Mouse (Mus musculus) myocyte (in vitro differentiated cells): Measurements from ENCODE around the gene Soga1. TPM values are rescaled to one million over a fixed set of nuclear protein-coding genes. Genes with fewer than 3 reads are reported as not detected.

Experiments used
- H3K27me3 ChIP-seq: one replicate; pipeline ENCODE4 v1.6.1; 2011; ENCODE audit not compliant: control insufficient read depth, insufficient read depth, insufficient read length
- H3K36me3 ChIP-seq: one replicate; pipeline ENCODE4 v1.6.1; 2011; ENCODE audit not compliant: control insufficient read depth, insufficient read depth
- H3K4me2 ChIP-seq: one replicate; pipeline ENCODE4 v1.6.1; 2011; ENCODE audit warnings: low read depth, control low read depth
- H3K4me3 ChIP-seq: one replicate; pipeline ENCODE4 v1.5.1; 2011; ENCODE audit warnings: mild to moderate bottlenecking, control low read depth, moderate library complexity
- H3K79me2 ChIP-seq: one replicate; pipeline ENCODE4 v1.6.1; 2011; ENCODE audit not compliant: control insufficient read depth, insufficient read depth
- H3ac ChIP-seq: one replicate; pipeline ENCODE4 v1.6.1; 2011; ENCODE audit not compliant: control insufficient read depth, insufficient read length
- CEBPB ChIP-seq: IDR thresholded peaks from 2 replicates; pipeline ENCODE4 v1.6.1; 2011; ENCODE audit warnings: mild to moderate bottlenecking, moderate library complexity; ENCODE audit not compliant: poor library complexity, insufficient read depth, severe bottlenecking
- E2F4 ChIP-seq: IDR thresholded peaks from one replicate; pipeline ENCODE4 v1.6.1; 2011; ENCODE audit warnings: mild to moderate bottlenecking, control low read depth, moderate library complexity; ENCODE audit not compliant: insufficient read depth
- MAX ChIP-seq: IDR thresholded peaks from one replicate; pipeline ENCODE4 v1.6.1; 2011; ENCODE audit warnings: low read depth, mild to moderate bottlenecking, control low read depth
- MYOD1 ChIP-seq, 3 experiments: IDR thresholded peaks; one replicate each; pipeline ENCODE4 v1.6.1; 2011; ENCODE audit warnings: control low read depth in 2 of 3, low read depth in 2 of 3, mild to moderate bottlenecking in 2 of 3, moderate library complexity in 1 of 3; ENCODE audit not compliant: insufficient read length in 2 of 3, control insufficient read depth in 1 of 3
- MYOG ChIP-seq, 3 experiments: IDR thresholded peaks; one replicate each; pipeline ENCODE4 v1.6.1; 2011; ENCODE audit warnings: control low read depth in 2 of 3, low read depth in 2 of 3, mild to moderate bottlenecking in 2 of 3; ENCODE audit not compliant: insufficient read length in 2 of 3, control insufficient read depth in 1 of 3, insufficient read depth in 1 of 3
- POLR2A ChIP-seq: IDR thresholded peaks from one replicate; pipeline ENCODE4 v1.6.1; 2011; ENCODE audit warnings: low read depth, mild to moderate bottlenecking, control low read depth, moderate library complexity; ENCODE audit not compliant: insufficient read length
- POLR2AphosphoS2 ChIP-seq: IDR thresholded peaks from one replicate; pipeline ENCODE4 v1.6.1; 2011; ENCODE audit warnings: low read depth, control low read depth; ENCODE audit not compliant: insufficient read length
- REST ChIP-seq: IDR thresholded peaks from one replicate; pipeline ENCODE4 v1.6.1; 2011; ENCODE audit warnings: mild to moderate bottlenecking, control low read depth, moderate library complexity; ENCODE audit not compliant: insufficient read depth, insufficient read length
- SRF ChIP-seq: IDR thresholded peaks from one replicate; pipeline ENCODE4 v1.6.1; 2011; ENCODE audit warnings: low read depth; ENCODE audit not compliant: control insufficient read depth, insufficient read length
- TCF12 ChIP-seq: IDR thresholded peaks from one replicate; pipeline ENCODE4 v1.6.1; 2011; ENCODE audit warnings: mild to moderate bottlenecking, control low read depth; ENCODE audit not compliant: poor library complexity, insufficient read depth, severe bottlenecking
- TCF3 ChIP-seq: IDR thresholded peaks from one replicate; pipeline ENCODE4 v1.6.1; 2011; ENCODE audit warnings: low read depth, control low read depth; ENCODE audit not compliant: insufficient read length
- USF1 ChIP-seq: IDR thresholded peaks from one replicate; pipeline ENCODE4 v1.6.1; 2011; ENCODE audit warnings: low read depth, mild to moderate bottlenecking, control low read depth, moderate library complexity
- polyA plus RNA-seq: library from polyadenylated mRNA; unstranded; fragments of >200 nt; fragmentation: generic; extraction: Trizol; gene quantifications from one replicate; pipeline ENCODE4 v1.2.1, GENCODE M21; 2012; ENCODE audit warnings: missing spikeins

The Soga1 gene
- polyA plus RNA-seq, 1 experiment = 11.9 TPM

DNA sequence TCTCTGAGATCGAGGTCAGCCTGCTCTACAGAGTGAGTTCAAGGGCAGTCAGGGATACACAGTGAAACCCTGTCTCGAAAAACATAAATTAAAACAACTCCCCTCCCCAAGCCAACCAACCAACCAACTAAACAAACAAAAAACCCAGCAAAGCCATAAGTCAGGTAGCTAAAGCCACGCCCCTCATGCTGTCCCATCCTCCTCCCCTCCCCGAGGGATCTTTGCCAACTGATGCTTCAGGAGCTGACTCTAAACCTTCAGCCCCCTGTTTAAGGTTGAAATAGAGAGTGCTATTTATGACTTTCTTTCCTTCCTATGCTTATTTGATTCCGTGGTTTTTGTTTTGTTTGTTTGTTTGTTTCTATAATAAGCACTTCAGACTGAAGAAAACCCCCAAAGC is 32.1 kb downstream of the Soga1 start:
- Histone ChIP-seq H3K36me3 (peaks cover 8% of the 10 kb centered on the region), H3K27me3 (no peaks in the 10 kb centered on the region), H3K4me3 (no peak overlapping the region), H3ac (no peak overlapping the region), H3K4me2 (no peak overlapping the region), H3K79me2 (peaks cover 19% of the 10 kb centered on the region)
- no peak for TF ChIP-seq REST

DNA sequence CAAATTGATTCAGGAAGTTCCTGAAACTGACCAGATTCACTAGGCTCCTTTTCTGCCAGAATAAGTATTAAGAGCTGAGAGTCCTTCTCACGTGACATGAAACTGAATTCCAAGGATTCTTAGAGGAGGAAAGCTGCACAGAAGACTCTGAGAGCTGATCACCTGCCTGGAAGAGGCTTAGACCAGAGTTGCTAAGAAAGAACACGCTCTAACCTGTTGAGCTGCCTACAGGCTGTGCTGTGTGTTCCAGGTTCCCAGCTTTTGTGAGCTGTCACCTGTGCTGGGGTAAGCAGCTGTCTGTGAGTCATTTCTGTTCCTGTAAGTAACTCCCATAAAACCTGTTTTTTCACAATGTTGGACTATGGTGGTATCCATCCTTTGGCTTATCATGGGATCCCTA is 33.1 kb downstream of the Soga1 start:
- Histone ChIP-seq H3K4me2 (no peak overlapping the region), H3K4me3 (no peak overlapping the region), H3ac (no peak overlapping the region), H3K79me2 (peaks cover 19% of the 10 kb centered on the region), H3K27me3 (no peaks in the 10 kb centered on the region), H3K36me3 (peaks cover 8% of the 10 kb centered on the region)
- TF ChIP-seq USF1 (no peak), MYOG (IDR thresholded peaks at IDR 0.05; ENCODE audit: control insufficient read depth in 1 of 3, insufficient read depth in 1 of 3, insufficient read length in 2 of 3, low read depth in 2 of 3) (peak in 1 of 3 experiments; percentile 29)

DNA sequence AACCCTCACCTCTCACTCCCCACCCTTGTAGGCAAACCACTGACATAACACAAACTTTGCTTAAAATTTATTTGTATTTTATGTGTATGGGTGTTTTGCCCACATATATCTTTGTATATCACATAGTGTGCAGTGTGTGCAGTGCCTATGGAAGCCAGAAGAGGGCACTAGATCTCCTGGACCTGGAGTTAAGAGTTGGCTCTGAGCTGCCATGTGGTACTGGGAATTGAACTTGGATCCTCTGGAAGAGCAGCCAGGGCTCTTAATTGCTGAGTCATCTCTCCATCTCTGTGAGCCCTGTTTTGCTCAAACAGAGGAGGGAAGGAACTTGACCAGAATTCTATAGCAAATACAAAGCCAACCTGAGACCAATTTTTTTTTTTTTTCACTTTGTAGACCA is 35.1 kb downstream of the Soga1 start:
- Histone ChIP-seq H3K79me2 (peaks cover 14% of the 10 kb centered on the region), H3ac (no peak overlapping the region), H3K36me3 (peaks cover 15% of the 10 kb centered on the region), H3K4me3 (no peak overlapping the region), H3K27me3 (no peaks in the 10 kb centered on the region), H3K4me2 (no peak overlapping the region)
- no peak for TF ChIP-seq SRF
- TF ChIP-seq MYOG (IDR thresholded peaks at IDR 0.05; ENCODE audit: control insufficient read depth in 1 of 3, insufficient read depth in 1 of 3, insufficient read length in 2 of 3, low read depth in 2 of 3) = no peak
- no peak for TF ChIP-seq REST
- no peak for TF ChIP-seq POLR2A
- TF ChIP-seq TCF3 = no peak
- no peak for TF ChIP-seq E2F4
- no peak for TF ChIP-seq CEBPB
- TF ChIP-seq TCF12 = no peak
- TF ChIP-seq POLR2AphosphoS2 = no peak
- TF ChIP-seq MAX = no peak

DNA sequence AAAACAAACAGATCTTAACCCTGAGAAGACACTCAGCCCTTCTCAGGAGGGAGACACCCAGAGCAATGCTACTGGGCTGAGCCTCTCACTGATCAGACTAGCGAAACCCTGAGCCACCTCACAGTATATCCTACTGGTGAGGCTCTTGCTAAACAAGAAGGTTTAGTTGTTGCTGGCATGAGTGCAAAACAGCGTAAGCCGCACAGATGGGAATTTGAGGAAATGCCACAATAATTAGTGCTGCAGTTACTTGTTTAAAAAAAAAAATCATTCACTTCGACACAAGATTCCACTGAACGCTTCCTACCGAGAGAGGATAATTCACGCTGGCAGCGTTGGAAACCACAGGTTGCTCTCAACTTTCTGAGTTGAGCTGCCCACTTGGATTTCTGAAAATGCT is 35.5 kb downstream of the Soga1 start:
- Histone ChIP-seq H3K79me2 (peaks cover 14% of the 10 kb centered on the region), H3K4me3 (no peak overlapping the region), H3K4me2 (no peak overlapping the region), H3ac (no peak overlapping the region), H3K27me3 (no peaks in the 10 kb centered on the region), H3K36me3 (peaks cover 15% of the 10 kb centered on the region)
- TF ChIP-seq POLR2AphosphoS2 = no peak
- TF ChIP-seq USF1 = no peak
- no peak for TF ChIP-seq POLR2A
- no peak for TF ChIP-seq TCF12
- no peak for TF ChIP-seq CEBPB
- no peak for TF ChIP-seq MYOG (IDR thresholded peaks at IDR 0.05; ENCODE audit: control insufficient read depth in 1 of 3, insufficient read depth in 1 of 3, insufficient read length in 2 of 3, low read depth in 2 of 3)
- no peak for TF ChIP-seq MAX
- TF ChIP-seq TCF3 = no peak
- TF ChIP-seq E2F4 = no peak
- TF ChIP-seq MYOD1 (IDR thresholded peaks at IDR 0.05; ENCODE audit: control insufficient read depth in 1 of 3, insufficient read length in 2 of 3, low read depth in 2 of 3) = no peak
- no peak for TF ChIP-seq SRF

DNA sequence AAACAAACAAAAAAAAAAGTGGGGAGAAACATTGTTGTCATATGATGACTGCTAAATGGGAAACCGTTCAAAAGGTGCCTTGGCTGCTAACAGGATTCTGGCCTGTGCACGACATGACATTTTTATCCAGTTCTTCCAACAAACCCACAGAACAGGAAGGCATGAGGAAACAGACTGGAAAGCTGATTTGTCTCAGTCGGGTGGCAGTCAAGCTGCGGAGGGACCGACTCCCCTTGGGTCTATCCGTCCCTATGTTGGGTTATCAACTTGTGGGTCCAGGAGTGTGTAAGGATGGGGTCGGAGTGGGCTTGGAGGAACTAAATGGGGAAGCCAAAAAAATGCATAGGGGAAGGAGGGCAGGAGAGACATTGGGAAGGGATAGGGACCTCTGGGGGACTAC is 37.6 kb downstream of the Soga1 start:
- Histone ChIP-seq H3K36me3 (peaks cover 23% of the 10 kb centered on the region), H3ac (no peak overlapping the region), H3K4me3 (no peak overlapping the region), H3K79me2 (peaks cover 14% of the 10 kb centered on the region), H3K4me2 (no peak overlapping the region), H3K27me3 (no peaks in the 10 kb centered on the region)
- TF ChIP-seq E2F4 = no peak

DNA sequence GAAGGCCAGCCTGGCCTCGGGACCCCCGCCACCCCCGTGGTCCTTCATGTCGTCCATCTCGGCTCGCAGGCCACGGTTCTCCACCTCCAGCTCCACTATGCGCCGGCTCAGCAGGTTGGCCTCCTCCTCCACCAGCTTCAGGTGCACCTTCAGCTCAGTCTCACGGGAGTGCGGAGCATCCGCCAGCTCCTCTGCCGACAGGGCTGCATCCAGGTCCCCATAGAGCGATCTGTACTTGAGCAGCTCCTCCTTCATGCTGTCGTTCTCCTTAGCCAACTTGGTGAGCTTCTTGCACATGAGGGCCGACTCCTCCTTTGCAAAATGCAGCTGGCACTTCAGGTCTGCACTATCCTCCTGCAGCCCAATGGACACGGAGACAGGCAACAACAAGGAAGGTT is 38.4 kb downstream of the Soga1 start:
- TF ChIP-seq POLR2AphosphoS2 (no peak), MYOD1 (IDR thresholded peaks at IDR 0.05; ENCODE audit: control insufficient read depth in 1 of 3, insufficient read length in 2 of 3, low read depth in 2 of 3) (no peak), TCF3 (no peak), TCF12 (no peak), REST (no peak), CEBPB (no peak), E2F4 (no peak), SRF (no peak), USF1 (no peak), POLR2A (no peak), MAX (no peak), MYOG (IDR thresholded peaks at IDR 0.05; ENCODE audit: control insufficient read depth in 1 of 3, insufficient read depth in 1 of 3, insufficient read length in 2 of 3, low read depth in 2 of 3) (no peak)
- Histone ChIP-seq H3ac (no peak overlapping the region), H3K36me3 (peaks cover 23% of the 10 kb centered on the region)

More for the DNA sequence above, 38.4 kb downstream of the Soga1 start:
- H3K27me3 ChIP-seq = no peaks in the 10 kb centered on the region
- peaks cover 18% of the 10 kb centered on the region for H3K79me2 ChIP-seq
- no peak overlapping the region for H3K4me3 ChIP-seq
- H3K4me2 ChIP-seq = no peak overlapping the region
